Mouse (Mus musculus) bone marrow macrophage, adult 2 months (primary cell): Measurements from ENCODE around the gene Vmn1r84. TPM values are rescaled to one million over a fixed set of nuclear protein-coding genes. Genes with fewer than 3 reads are reported as not detected.

Source experiments
- H3K27ac ChIP-seq: 2 replicates; pipeline ENCODE4 v1.5.1; 2012; ENCODE audit warnings: low read depth, low read length; ENCODE audit not compliant: insufficient read depth
- H3K4me1 ChIP-seq: 2 replicates; pipeline ENCODE4 v1.6.1; 2012; ENCODE audit warnings: low read length; ENCODE audit not compliant: control insufficient read depth, insufficient read depth
- H3K4me3 ChIP-seq: 2 replicates; pipeline ENCODE4 v1.5.1; 2012; ENCODE audit warnings: mild to moderate bottlenecking, low read length, moderate library complexity; ENCODE audit not compliant: insufficient read depth
- CTCF ChIP-seq: IDR thresholded peaks from 2 replicates; pipeline ENCODE4 v1.5.1; 2012; ENCODE audit warnings: low read depth, mild to moderate bottlenecking, low read length, moderate library complexity
- POLR2A ChIP-seq: IDR thresholded peaks from 2 replicates; pipeline ENCODE4 v1.6.1; 2012; ENCODE audit warnings: mild to moderate bottlenecking, low read depth, low read length, borderline replicate concordance
- polyA plus RNA-seq: library from polyadenylated mRNA; stranded (reverse); fragments of >200 nt; gene quantifications from 2 replicates; pipeline ENCODE4 v1.2.4, GENCODE M21; 2012; ENCODE audit not compliant: missing spikeins, insufficient read depth, insufficient read length

Vmn1r84 gene
- 0.16 TPM in 1 of 2 replicates, not detected in the other for polyA plus RNA-seq

DNA sequence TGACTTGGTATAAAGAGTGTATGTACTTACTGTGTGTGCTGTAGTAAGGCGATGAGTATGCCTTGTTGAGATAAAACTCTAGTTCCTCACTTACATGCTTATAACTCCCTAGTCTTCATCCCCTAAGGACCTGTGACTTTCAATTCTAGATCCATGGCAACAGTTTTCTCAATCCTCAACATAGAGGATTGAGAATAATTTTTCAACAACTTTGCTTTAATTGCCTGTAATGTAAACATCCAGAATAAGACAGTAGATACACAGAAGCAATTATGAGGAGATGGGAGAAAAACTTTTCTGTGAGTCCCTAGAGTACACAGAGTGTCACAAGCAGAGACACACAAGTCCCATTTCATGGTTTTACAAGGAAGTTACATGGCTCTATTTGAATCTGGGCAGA is at the start of gene Vmn1r84:
Vmn1r84 (minus strand) TSS at position 101 of the 400 bp plus-strand sequence.
- no peaks in the 10 kb centered on the region for H3K4me1 ChIP-seq
- no peak within 1 kb of the TSS for H3K4me3 ChIP-seq
- no peak within 1 kb of the TSS for H3K27ac ChIP-seq
- no peak for TF ChIP-seq POLR2A
- TF ChIP-seq CTCF: no peak

DNA sequence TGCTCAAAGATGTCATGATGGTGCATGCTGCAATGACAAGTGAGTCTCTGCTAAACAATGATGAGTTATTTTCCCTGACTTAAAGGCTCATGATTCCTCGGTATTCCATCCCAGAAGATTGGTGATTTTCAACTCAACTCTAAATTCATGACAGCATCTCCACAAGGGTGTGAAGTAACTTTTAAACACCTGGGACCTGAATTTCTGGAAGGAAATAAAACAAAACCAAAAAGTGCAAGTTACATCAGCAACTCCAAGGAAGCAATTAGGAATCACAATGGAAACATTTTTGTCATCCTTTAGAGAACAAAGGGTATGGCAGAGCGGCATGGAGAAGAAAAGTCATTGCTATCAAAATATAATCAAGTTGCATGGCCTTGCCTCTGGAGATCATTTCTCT is 39.7 kb downstream of the Vmn1r84 start, which contains the start of gene Vmn1r83:
Vmn1r83 (minus strand) TSS at position 101 of the 400 bp plus-strand sequence.
- TF ChIP-seq CTCF: no peak
- no peak for TF ChIP-seq POLR2A
- Histone ChIP-seq H3K27ac (no peak within 1 kb of the TSS), H3K4me3 (no peak within 1 kb of the TSS), H3K4me1 (no peaks in the 10 kb centered on the region)

Other genes starting within 250 kb of the Vmn1r84 start
- not detected in 2 replicates for gene Vmn1r78, start 219.0 kb downstream of the Vmn1r84 start, polyA plus RNA-seq
- 0.28 TPM in 1 of 2 replicates, not detected in the other for gene Vmn1r79, start 198.0 kb downstream of the Vmn1r84 start, polyA plus RNA-seq
- 0.08 TPM in 1 of 2 replicates, not detected in the other for gene Vmn1r80, start 180.0 kb downstream of the Vmn1r84 start, polyA plus RNA-seq
- 0.13 TPM in 1 of 2 replicates, not detected in the other for gene Vmn1r81, start 101.0 kb downstream of the Vmn1r84 start, polyA plus RNA-seq
- not detected in 2 replicates for gene Vmn1r82, start 68.8 kb downstream of the Vmn1r84 start, polyA plus RNA-seq
- gene Vmn1r83, start 39.8 kb downstream of the Vmn1r84 start, polyA plus RNA-seq: 0.20 TPM in 1 of 2 replicates, not detected in the other
- gene Zfp551, start 53.5 kb upstream of the Vmn1r84 start, polyA plus RNA-seq: 0.85 and 0.91 TPM in 2 replicates
- 6.6 and 7.2 TPM in 2 replicates for gene Zfp606, start 109.0 kb upstream of the Vmn1r84 start, polyA plus RNA-seq
- not detected in 2 replicates for gene 2900092C05Rik, start 143.2 kb upstream of the Vmn1r84 start, polyA plus RNA-seq
- gene Vmn2r53, start 239.5 kb upstream of the Vmn1r84 start, polyA plus RNA-seq: 0.03 and 0.05 TPM in 2 replicates